Mouse (Mus musculus) lung, adult 2 months (tissue): ENCODE results near the gene Sesn2.

Experiments
- CTCF ChIP-seq: fragments of 200-500 bp; IDR thresholded peaks from 2 replicates; pipeline ENCODE4 v1.5.1; 2011; ENCODE audit warnings: mild to moderate bottlenecking, low read length, control low read depth; ENCODE audit not compliant: insufficient read depth
- POLR2A ChIP-seq: fragments of 200-500 bp; IDR thresholded peaks from 2 replicates; pipeline ENCODE4 v1.6.1; 2011; ENCODE audit warnings: low read depth, mild to moderate bottlenecking, control low read depth, low read length, borderline replicate concordance; ENCODE audit errors: extremely low read depth

DNA sequence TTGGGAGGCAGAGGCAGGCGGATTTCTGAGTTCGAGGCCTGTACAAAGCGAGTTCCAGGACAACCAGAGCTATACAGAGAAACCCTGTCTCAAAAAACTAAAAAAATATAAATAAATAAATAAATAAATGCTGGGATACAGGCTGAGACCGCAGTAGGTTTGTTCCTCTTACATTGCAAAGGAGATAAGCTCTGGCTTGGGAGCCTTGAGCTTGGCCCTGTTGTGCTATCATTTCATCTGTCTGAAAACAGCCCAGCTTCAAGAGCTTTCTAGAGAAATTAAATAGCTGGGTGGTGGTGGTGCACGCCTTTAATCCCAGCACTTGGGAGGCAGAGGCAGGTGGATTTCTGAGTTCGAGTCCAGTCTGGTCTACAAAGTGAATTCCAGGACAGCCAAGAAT, 8.7 kb downstream of the Sesn2 start:
- no peak for TF ChIP-seq POLR2A
- TF ChIP-seq CTCF = no peak
